Mouse (Mus musculus): Measurements from ENCODE around the gene Txnrd1. TPM values are rescaled to one million over a fixed set of nuclear protein-coding genes. Genes with fewer than 3 reads are reported as not detected.
A peak's percentile ranks its signal among the peaks of the same experiment; 100 is the strongest.

Gene Txnrd1
- polyA plus RNA-seq (2014; fragmentation: Nextera tagmentation; extraction: Ambion mirVana) = 151 and 163 TPM in 2 replicates

DNA sequence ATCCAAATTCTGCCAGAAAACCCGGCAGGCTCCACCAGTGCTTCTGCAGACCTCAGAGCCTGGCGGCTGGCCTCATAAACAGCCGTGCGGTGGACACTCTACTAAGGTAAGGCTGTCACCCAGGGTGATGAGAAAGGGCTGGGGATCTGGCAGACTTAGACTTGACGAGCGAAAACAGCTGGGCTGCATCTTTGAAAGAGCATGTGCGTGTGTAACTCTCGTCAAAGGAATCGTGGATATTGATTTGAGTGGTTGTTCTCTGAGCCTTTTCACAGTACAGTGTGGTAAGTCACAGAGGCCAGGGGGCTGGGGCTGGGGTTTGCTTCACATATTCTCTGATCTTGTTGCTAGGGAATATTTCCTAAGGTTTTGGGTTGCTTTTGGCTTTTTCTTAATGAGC lies at the start of gene Txnrd1:
Gene Txnrd1, plus strand, starts transcription at position 26 of the 400 bp plus-strand sequence.
- no peak within 1 kb of the TSS for H3K27ac ChIP-seq (ENCODE audit: low read depth)
- no peaks in the 10 kb centered on the region for H3K36me3 ChIP-seq (ENCODE audit: insufficient read depth)
- H3K9me3 ChIP-seq (ENCODE audit: low read depth, low read length) = peaks cover 4% of the 10 kb centered on the region; the same call in 1 of the 2 replicates
- TF ChIP-seq CTCF (IDR thresholded peaks at IDR 0.05; ENCODE audit: low read depth) = no peak
- peak; percentile 18 for DNase-seq
- ATAC-seq (ENCODE audit: insufficient read depth) = no peak
- no peaks in the 10 kb centered on the region for H3K27me3 ChIP-seq (ENCODE audit: insufficient read depth, low read length)
- WGBS = 29% methylated on average over 9 of the region's 9 CpGs
- no peak within 1 kb of the TSS for H3K4me3 ChIP-seq (ENCODE audit: low read depth, low read length)
- no peak within 1 kb of the TSS for H3K9ac ChIP-seq
- H3K4me2 ChIP-seq = no peak within 1 kb of the TSS
- no peaks in the 10 kb centered on the region for H3K4me1 ChIP-seq (ENCODE audit: insufficient read depth)

DNA sequence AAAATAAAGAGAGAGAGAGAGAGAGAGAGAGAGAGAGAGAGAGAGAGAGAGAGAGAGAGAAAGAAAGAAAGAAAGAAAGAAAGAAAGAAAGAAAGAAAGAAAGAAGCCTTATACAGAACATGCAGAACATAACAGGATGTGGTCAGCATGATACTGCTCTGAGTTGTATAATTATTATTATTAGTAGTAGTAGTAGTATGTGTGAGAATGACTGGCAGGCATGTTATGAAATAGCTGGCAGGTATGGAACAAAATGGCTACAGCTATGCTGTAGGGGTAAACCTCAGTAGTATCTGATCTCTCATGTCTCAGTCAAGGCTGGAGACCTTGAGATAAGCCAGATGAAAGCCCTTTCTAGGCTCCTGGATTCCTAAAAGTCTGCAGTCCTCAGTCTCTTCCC lies 44.6 kb upstream of the Txnrd1 start:
- no peak overlapping the region for H3K27ac ChIP-seq (ENCODE audit: low read depth)
- no peak overlapping the region for H3K9ac ChIP-seq
- no peak for TF ChIP-seq CTCF (IDR thresholded peaks at IDR 0.05; ENCODE audit: low read depth)
- H3K4me2 ChIP-seq = no peak overlapping the region
- no peak for DNase-seq
- H3K9me3 ChIP-seq (ENCODE audit: low read depth, low read length) = no peaks in the 10 kb centered on the region
- H3K36me3 ChIP-seq (ENCODE audit: insufficient read depth) = no peaks in the 10 kb centered on the region
- no peak for ATAC-seq (ENCODE audit: insufficient read depth)
- H3K4me3 ChIP-seq (ENCODE audit: low read depth, low read length) = no peak overlapping the region
- H3K27me3 ChIP-seq (ENCODE audit: insufficient read depth, low read length) = no peaks in the 10 kb centered on the region
- H3K4me1 ChIP-seq (ENCODE audit: insufficient read depth) = no peaks in the 10 kb centered on the region

DNA sequence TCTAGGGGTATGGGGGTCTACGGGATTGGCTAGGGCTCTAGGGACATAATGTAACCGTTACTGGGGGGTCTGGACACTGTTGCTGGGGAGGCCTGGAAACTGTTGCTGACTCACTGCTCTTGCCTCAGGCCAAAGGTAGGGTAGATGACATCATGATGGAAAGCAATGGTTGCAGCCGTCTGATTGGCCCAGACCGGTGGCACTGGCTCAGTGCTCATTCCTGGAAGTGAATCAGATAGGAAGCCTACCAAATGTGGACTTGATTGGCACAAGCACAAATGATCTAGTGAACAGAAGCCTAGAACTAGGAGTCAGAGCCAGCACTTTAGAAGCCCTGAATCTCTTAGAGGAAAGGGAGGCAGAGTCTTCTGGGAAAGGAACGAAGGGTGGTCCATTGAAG lies 43.2 kb upstream of the Txnrd1 start:
- WGBS = 86% methylated on average over 5 of the region's 5 CpGs

DNA sequence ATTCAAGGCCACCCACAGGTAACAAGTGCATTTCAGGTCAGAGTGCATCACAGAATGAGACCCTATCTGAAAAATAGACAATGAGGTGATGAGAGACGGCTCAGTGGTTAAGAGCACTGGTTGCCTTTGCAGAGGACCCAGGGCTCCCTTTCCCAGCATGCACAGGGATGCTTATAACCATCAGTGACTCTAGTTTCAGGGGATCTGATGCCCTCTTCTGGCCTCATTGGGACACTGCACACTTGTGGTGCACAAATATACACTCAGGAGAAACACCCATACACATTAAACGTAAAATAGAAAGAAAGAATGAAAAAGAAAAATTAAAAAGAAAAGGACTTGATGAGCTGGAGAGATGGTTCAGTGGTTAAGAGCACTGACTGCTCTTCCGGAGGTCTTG lies 42.0 kb upstream of the Txnrd1 start:
- Histone ChIP-seq H3K4me2 (no peak overlapping the region), H3K9ac (no peak overlapping the region), H3K4me3 (ENCODE audit: low read depth, low read length) (no peak overlapping the region), H3K27ac (ENCODE audit: low read depth) (no peak overlapping the region), H3K27me3 (ENCODE audit: insufficient read depth, low read length) (no peaks in the 10 kb centered on the region), H3K4me1 (ENCODE audit: insufficient read depth) (no peaks in the 10 kb centered on the region), H3K9me3 (ENCODE audit: low read depth, low read length) (no peaks in the 10 kb centered on the region), H3K36me3 (ENCODE audit: insufficient read depth) (no peaks in the 10 kb centered on the region)
- no peak for ATAC-seq (ENCODE audit: insufficient read depth)
- WGBS = 87% methylated on average over 3 of the region's 3 CpGs
- no peak for TF ChIP-seq CTCF (IDR thresholded peaks at IDR 0.05; ENCODE audit: low read depth)
- DNase-seq = no peak

More for the DNA sequence above, 43.2 kb upstream of the Txnrd1 start:
- DNase-seq = no peak
- H3K4me1 ChIP-seq (ENCODE audit: insufficient read depth) = no peaks in the 10 kb centered on the region
- no peaks in the 10 kb centered on the region for H3K27me3 ChIP-seq (ENCODE audit: insufficient read depth, low read length)
- H3K4me3 ChIP-seq (ENCODE audit: low read depth, low read length) = no peak overlapping the region
- TF ChIP-seq CTCF (IDR thresholded peaks at IDR 0.05; ENCODE audit: low read depth) = no peak
- no peaks in the 10 kb centered on the region for H3K9me3 ChIP-seq (ENCODE audit: low read depth, low read length)
- no peaks in the 10 kb centered on the region for H3K36me3 ChIP-seq (ENCODE audit: insufficient read depth)
- no peak overlapping the region for H3K4me2 ChIP-seq
- H3K27ac ChIP-seq (ENCODE audit: low read depth) = no peak overlapping the region
- ATAC-seq (ENCODE audit: insufficient read depth) = no peak
- no peak overlapping the region for H3K9ac ChIP-seq

DNA sequence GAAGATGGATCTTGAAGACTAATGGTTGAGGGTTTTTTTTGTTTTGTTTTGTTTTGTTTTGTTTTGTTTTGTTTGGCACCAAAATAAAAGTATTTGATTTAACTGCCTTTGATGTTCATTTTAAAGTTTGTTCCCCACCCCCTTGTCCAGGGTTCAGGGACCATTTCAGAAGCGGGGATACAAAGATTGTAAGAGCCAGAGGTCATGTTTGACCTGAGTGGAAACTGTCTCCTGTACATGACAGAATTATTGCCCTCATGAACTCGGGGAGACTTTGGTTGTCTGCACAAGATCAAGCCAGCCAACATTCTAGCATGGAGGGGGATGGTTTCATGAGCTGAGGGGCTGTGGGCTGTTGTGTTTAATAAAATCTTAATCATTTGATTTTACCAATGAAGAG lies 41.4 kb upstream of the Txnrd1 start:
- Histone ChIP-seq H3K36me3 (ENCODE audit: insufficient read depth) (no peaks in the 10 kb centered on the region), H3K9ac (no peak overlapping the region), H3K9me3 (ENCODE audit: low read depth, low read length) (no peaks in the 10 kb centered on the region), H3K4me3 (ENCODE audit: low read depth, low read length) (no peak overlapping the region), H3K4me1 (ENCODE audit: insufficient read depth) (no peaks in the 10 kb centered on the region), H3K4me2 (no peak overlapping the region), H3K27me3 (ENCODE audit: insufficient read depth, low read length) (no peaks in the 10 kb centered on the region), H3K27ac (ENCODE audit: low read depth) (no peak overlapping the region)
- DNase-seq = no peak
- ATAC-seq (ENCODE audit: insufficient read depth) = no peak
- WGBS = 65% methylated on average over 2 of the region's 2 CpGs
- TF ChIP-seq CTCF (IDR thresholded peaks at IDR 0.05; ENCODE audit: low read depth) = no peak

DNA sequence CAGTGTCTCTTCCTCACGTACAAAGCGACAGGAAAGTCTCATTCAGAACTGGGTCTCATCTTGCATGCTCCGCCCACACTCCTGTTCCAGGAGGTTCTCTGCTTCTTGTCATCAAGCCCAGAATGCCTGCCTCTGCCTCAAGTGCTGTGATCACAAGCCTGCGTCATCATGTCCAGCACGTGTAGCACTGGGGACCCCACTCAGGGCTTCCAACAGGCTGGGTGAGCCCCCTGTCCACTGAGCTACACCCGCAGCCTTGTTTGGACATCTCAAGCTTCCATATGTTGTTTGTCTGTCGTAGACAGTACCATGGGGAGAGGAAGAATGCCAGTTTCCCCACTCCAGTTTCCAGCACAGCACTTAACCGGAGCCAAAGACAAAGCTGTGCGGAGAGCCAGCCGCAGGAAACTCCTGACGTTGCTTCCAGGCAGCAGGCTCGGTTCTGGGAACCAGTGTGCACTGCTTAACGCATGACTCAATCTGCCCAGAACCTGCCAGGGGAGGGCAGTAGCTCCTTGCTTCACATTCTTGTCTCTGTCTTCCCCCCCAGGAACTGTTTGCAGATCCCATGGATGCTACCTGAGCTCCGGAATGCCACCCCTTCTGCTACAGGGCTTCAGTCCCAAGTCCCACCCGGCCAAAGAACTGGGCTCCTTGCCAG lies 38.5 kb upstream of the Txnrd1 start:
- Histone ChIP-seq H3K9me3 (ENCODE audit: low read depth, low read length) (no peaks in the 10 kb centered on the region), H3K36me3 (ENCODE audit: insufficient read depth) (no peaks in the 10 kb centered on the region), H3K27me3 (ENCODE audit: insufficient read depth, low read length) (no peaks in the 10 kb centered on the region), H3K4me1 (ENCODE audit: insufficient read depth) (no peaks in the 10 kb centered on the region), H3K4me3 (ENCODE audit: low read depth, low read length) (peak overlapping the region; percentile 14; the same call in 1 of the 2 replicates), H3K27ac (ENCODE audit: low read depth) (peak overlapping the region; percentile 52), H3K4me2 (peak overlapping the region; percentile 56), H3K9ac (no peak overlapping the region)
- TF ChIP-seq CTCF (IDR thresholded peaks at IDR 0.05; ENCODE audit: low read depth) = peak; percentile 43
- DNase-seq = peak; percentile 69
- ATAC-seq (ENCODE audit: insufficient read depth) = peak; percentile 81
- 19% methylated on average over 15 of the region's 15 CpGs for WGBS

DNA sequence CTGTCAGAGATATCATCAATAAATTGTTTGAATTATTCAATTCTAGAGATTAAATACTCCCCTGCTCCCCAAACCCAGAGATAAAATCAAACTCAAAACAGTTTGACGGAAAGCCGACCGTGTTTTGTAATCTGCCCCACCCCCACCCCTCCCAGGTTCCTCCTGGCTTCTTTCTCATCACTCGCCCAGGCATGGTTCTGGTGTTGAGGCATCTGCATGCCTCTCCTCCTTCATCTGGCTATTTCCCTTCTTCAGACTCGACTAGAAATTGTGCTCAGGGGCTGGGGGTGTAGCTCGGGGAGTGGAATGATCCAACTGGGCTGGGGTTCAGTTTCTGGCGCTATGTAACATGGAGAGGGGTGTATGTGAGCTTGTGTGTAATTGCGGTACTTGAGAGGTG lies 38.0 kb upstream of the Txnrd1 start:
- H3K27ac ChIP-seq (ENCODE audit: low read depth) = no peak overlapping the region
- ATAC-seq (ENCODE audit: insufficient read depth) = no peak

More for the DNA sequence above, 38.0 kb upstream of the Txnrd1 start:
- Histone ChIP-seq H3K4me3 (ENCODE audit: low read depth, low read length) (no peak overlapping the region), H3K9ac (no peak overlapping the region), H3K9me3 (ENCODE audit: low read depth, low read length) (no peaks in the 10 kb centered on the region), H3K27me3 (ENCODE audit: insufficient read depth, low read length) (no peaks in the 10 kb centered on the region), H3K4me2 (peak overlapping the region; percentile 56), H3K36me3 (ENCODE audit: insufficient read depth) (no peaks in the 10 kb centered on the region), H3K4me1 (ENCODE audit: insufficient read depth) (no peaks in the 10 kb centered on the region)
- no peak for DNase-seq
- TF ChIP-seq CTCF (IDR thresholded peaks at IDR 0.05; ENCODE audit: low read depth) = no peak
- 26% methylated on average over 8 of the region's 8 CpGs for WGBS

Measured in lung, embryonic 14.5 days (tissue).